Mouse (Mus musculus) testis, adult 2 months (tissue): ENCODE measurements at regions not wholly inside any gene's neighbourhood (a gene's known extent, or its start where the extent isn't known, plus 50 kb on each side); places are given as distances from the start of the nearest gene placed in this dataset.

Experiments used
- CTCF ChIP-seq: fragments of 200-500 bp; IDR thresholded peaks from 2 replicates; pipeline ENCODE4 v1.5.1; 2012; ENCODE audit warnings: low read depth, mild to moderate bottlenecking, inconsistent platforms, low read length, moderate library complexity; ENCODE audit not compliant: control insufficient read depth, insufficient read depth, insufficient replicate concordance
- POLR2A ChIP-seq: fragments of 200-500 bp; IDR thresholded peaks from 2 replicates; pipeline ENCODE4 v1.6.1; 2012; ENCODE audit warnings: low read depth, mild to moderate bottlenecking, inconsistent platforms, low read length, moderate library complexity; ENCODE audit not compliant: control insufficient read depth

DNA sequence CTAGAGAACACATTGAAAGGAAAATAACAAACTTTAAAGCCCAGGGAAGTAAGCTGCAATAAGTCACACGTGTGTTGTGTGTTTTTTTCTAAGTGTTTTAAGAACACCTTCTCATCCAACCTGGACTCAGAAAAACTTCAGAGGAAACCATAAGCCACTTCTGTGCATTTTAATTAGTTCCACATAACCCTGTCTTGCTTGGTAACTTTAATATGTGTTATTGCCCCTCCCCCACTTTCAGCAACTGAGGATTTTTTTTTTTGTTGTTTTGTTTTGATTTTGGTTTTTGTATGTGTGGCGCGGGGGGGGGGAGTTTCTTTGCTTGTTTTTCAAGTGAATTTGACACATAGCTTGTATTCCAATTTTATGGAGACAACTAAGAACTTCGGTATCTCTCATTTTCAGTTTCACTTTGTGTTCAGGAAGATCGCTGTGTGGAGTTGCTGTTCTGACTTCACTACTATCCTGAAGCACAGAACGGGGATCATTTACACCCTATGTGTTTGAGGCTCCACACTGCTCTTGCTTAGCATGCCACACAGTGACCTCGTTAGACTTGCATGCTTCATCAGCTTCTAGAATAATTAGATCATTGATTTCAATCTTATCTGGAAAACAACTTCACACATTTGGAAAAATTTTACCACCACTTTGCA, 54.2 kb upstream of the Dpyd start:
- no peak for TF ChIP-seq CTCF
- TF ChIP-seq POLR2A, result no peak
